In the genomic region with DNA sequence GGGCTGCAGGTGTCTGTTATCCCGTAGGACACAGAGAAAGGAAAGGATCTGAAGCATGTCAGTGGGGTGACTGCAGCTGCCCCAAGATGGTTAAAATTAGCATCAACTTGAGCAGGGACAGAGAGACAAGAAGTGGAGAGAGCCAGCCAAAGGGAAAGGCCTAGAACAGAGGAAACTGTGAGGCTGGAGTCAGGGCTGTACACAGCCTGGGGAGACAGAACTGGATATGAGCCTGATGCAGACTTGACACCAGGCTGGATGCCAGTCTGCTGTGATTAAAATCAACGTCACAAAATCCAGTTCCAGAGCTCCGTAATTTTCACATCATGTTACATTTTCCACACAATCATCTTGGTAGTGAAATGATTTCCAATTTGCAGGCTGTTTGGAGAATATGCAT, we compare ENCODE assay signal across 21 mouse cellular contexts. TPM values are rescaled to one million over a fixed set of nuclear protein-coding genes. Genes with fewer than 3 reads are reported as not detected.
DNase-seq lines count a peak whose midpoint lies in the region; ATAC-seq lines count a peak whose summit lies in the region.
"Had no signal": no experiment of that assay in that cellular context is flagged by ENCODE, and none has a peak within 500 bp of the region (broad histone marks: within the 10 kb centered on the region; RNA-seq: fewer than 3 reads in every experiment).

No protein-coding gene starts in this region.

- H3K36me3 ChIP-seq in forebrain, embryonic 14.5 days (ENCODE audit: control insufficient read depth, insufficient read depth, low read length) = no peaks in the 10 kb centered on the region
- H3K36me3 ChIP-seq in forebrain, embryonic 10.5 days (replicated peaks) = no peaks in the 10 kb centered on the region
- H3K36me3 ChIP-seq in embryonic facial prominence, embryonic 14.5 days (ENCODE audit: control insufficient read depth, insufficient read depth, low read length) = no peaks in the 10 kb centered on the region
- H3K36me3 ChIP-seq: embryonic facial prominence, embryonic 15.5 days; heart, embryonic 15.5 days; hindbrain, embryonic 13.5 days had no signal

- WGBS in forebrain, embryonic 14.5 days = 83% methylated on average over 3 of the region's 3 CpGs
- 85% methylated on average over 3 of the region's 3 CpGs for WGBS in forebrain, embryonic 10.5 days
- 62% methylated on average over 3 of the region's 3 CpGs for WGBS in embryonic facial prominence, embryonic 14.5 days

- no peaks in the 10 kb centered on the region for H3K27me3 ChIP-seq in forebrain, embryonic 14.5 days (replicated peaks; ENCODE audit: control insufficient read depth, insufficient read depth, low read length)
- no peaks in the 10 kb centered on the region for H3K27me3 ChIP-seq in forebrain, embryonic 10.5 days (ENCODE audit: poor library complexity, severe bottlenecking)
- H3K27me3 ChIP-seq in embryonic facial prominence, embryonic 14.5 days (replicated peaks; ENCODE audit: control insufficient read depth, insufficient read depth, low read length) = no peaks in the 10 kb centered on the region
- H3K27me3 ChIP-seq: embryonic facial prominence, embryonic 15.5 days; heart, embryonic 15.5 days; hindbrain, embryonic 13.5 days had no signal

- no peak overlapping the region for H3K4me3 ChIP-seq in forebrain, embryonic 14.5 days (ENCODE audit: low read depth, low read length)
- H3K4me3 ChIP-seq in forebrain, embryonic 10.5 days = no peak overlapping the region
- no peak overlapping the region for H3K4me3 ChIP-seq in embryonic facial prominence, embryonic 14.5 days (ENCODE audit: low read depth, low read length)
- H3K4me3 ChIP-seq: embryonic facial prominence, embryonic 15.5 days; erythroblast, embryonic 14.5 days; heart, embryonic 15.5 days; hindbrain, embryonic 13.5 days had no signal

- H3K9ac ChIP-seq in forebrain, embryonic 14.5 days (ENCODE audit: low read length) = no peak overlapping the region
- no peak overlapping the region for H3K9ac ChIP-seq in embryonic facial prominence, embryonic 14.5 days (ENCODE audit: low read depth, low read length)
- H3K9ac ChIP-seq: embryonic facial prominence, embryonic 15.5 days; heart, embryonic 15.5 days; hindbrain, embryonic 13.5 days had no signal

- peak; percentile 24 for DNase-seq in forebrain, embryonic 14.5 days (ENCODE audit: low spot score)
- DNase-seq in forebrain, embryonic 10.5 days (ENCODE audit: extremely low spot score, low spot score) = no peak
- DNase-seq in layer of hippocampus, postnatal 14 days (ENCODE audit: low spot score in 2 of 2) = peak; percentile 12 to 39
- no peak for DNase-seq in layer of hippocampus, adult 9-11 months
- DNase-seq in embryonic facial prominence, embryonic 14.5 days (ENCODE audit: low spot score) = peak; percentile 23
- no peak for DNase-seq in kidney, postnatal 10 days
- DNase-seq: adrenal gland, adult 8-10 months; adrenal gland, postnatal 36 days; cerebellum, adult 11-12 months; cerebellum, adult 9-10 months; cerebellum, postnatal 25 days; gastrocnemius, postnatal 36 days; heart, adult 11 months; heart, postnatal 14 days; kidney, adult 11 months had no signal

- H3K4me1 ChIP-seq in forebrain, embryonic 14.5 days (ENCODE audit: control insufficient read depth, insufficient read depth, low read length) = no peaks in the 10 kb centered on the region
- no peaks in the 10 kb centered on the region for H3K4me1 ChIP-seq in forebrain, embryonic 10.5 days
- H3K4me1 ChIP-seq in embryonic facial prominence, embryonic 14.5 days (ENCODE audit: control insufficient read depth, insufficient read depth, low read length) = 0 out of 2 replicates have a peak, but pooled peaks cover 4% of the 10 kb centered on the region
- H3K4me1 ChIP-seq: embryonic facial prominence, embryonic 15.5 days; heart, embryonic 15.5 days; hindbrain, embryonic 13.5 days had no signal

- no peak overlapping the region for H3K27ac ChIP-seq in forebrain, embryonic 14.5 days (ENCODE audit: low read depth, low read length)
- no peak overlapping the region for H3K27ac ChIP-seq in forebrain, embryonic 10.5 days
- H3K27ac ChIP-seq in embryonic facial prominence, embryonic 14.5 days (replicated peaks; ENCODE audit: low read depth, low read length) = no peak overlapping the region
- H3K27ac ChIP-seq: embryonic facial prominence, embryonic 15.5 days; heart, embryonic 15.5 days; hindbrain, embryonic 13.5 days; hindbrain, postnatal 0 days had no signal

- no peak overlapping the region for H3K4me2 ChIP-seq in forebrain, embryonic 14.5 days (ENCODE audit: low read length)
- H3K4me2 ChIP-seq in embryonic facial prominence, embryonic 14.5 days (ENCODE audit: low read depth, low read length) = no peak overlapping the region
- H3K4me2 ChIP-seq: embryonic facial prominence, embryonic 15.5 days; heart, embryonic 15.5 days; hindbrain, embryonic 13.5 days had no signal

- ATAC-seq in forebrain, embryonic 14.5 days = no peak
- ATAC-seq in embryonic facial prominence, embryonic 14.5 days (ENCODE audit: low read depth) = no peak
- ATAC-seq: hindbrain, postnatal 0 days had no signal

- no peaks in the 10 kb centered on the region for H3K9me3 ChIP-seq in forebrain, embryonic 14.5 days (replicated peaks; ENCODE audit: control insufficient read depth, low read length)
- H3K9me3 ChIP-seq in forebrain, embryonic 10.5 days = no peaks in the 10 kb centered on the region; the same call in 1 of the 2 replicates
- H3K9me3 ChIP-seq in embryonic facial prominence, embryonic 14.5 days (ENCODE audit: control insufficient read depth, low read length) = no peaks in the 10 kb centered on the region
- H3K9me3 ChIP-seq: embryonic facial prominence, embryonic 15.5 days; heart, embryonic 15.5 days; hindbrain, embryonic 13.5 days had no signal

RNA-seq across cellular contexts. Expression of a gene that starts 31.9 kb away (rescaled TPM):
- 4.8 and 5.6 TPM in 2 replicates for polyA plus RNA-seq in forebrain, embryonic 14.5 days (2014; fragmentation: Nextera tagmentation; extraction: Ambion mirVana)
- 1.5 and 2.7 TPM in 2 replicates for polyA plus RNA-seq in forebrain, embryonic 10.5 days (2016; fragmentation: Nextera tagmentation; extraction: Ambion mirVana)
- total RNA-seq in layer of hippocampus, postnatal 14 days (2021) = 10 to 100 TPM; 12.6 to 13.1 TPM
- polyA plus RNA-seq in embryonic facial prominence, embryonic 14.5 days (2014; fragmentation: Nextera tagmentation; extraction: Ambion mirVana) = 3.8 and 5.8 TPM in 2 replicates
- total RNA-seq: hematopoietic stem cell, adult 5-6 weeks had no signal
- polyA plus RNA-seq: erythroblast, embryonic 14.5 days had no signal

Comparison
In these comparisons a context has a peak if more than half of its experiments do, and no peak if none do; other contexts are left out.
1. DNase-seq: peak in forebrain, embryonic 14.5 days (single experiment), layer of hippocampus, postnatal 14 days (2 of 2) and embryonic facial prominence, embryonic 14.5 days (single experiment); none in forebrain, embryonic 10.5 days (single experiment), layer of hippocampus, adult 9-11 months (single experiment) and kidney, postnatal 10 days (single experiment).